Mouse (Mus musculus): Measurements from ENCODE around the gene Epha4.

DNA sequence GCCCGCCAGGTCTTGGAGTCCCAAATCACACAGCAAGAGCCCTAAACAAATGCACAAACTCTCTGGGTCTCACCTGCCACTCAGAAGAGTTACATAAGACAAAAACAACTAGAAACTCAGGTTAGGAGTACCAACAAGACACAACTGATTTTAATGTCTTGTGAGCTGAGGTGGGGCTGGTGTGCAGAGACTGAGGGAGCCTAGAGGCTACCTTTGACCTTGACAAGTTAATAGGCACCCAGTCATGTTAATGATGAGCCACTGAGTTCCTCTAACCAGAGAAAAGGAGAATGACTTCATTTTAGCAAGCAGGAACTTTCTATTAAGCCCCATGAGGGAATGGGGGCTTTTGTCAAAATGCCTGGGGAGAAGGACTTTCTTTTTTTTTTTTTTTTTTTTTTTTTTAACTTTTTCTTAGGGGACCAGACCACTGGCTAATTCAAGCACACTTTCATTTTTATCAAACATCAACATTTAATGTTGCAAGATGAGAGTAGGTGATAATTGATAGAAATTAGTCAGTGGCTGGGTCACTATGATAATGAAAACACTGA, 67.8 kb downstream of the Epha4 start:
- TF ChIP-seq POLR2A (IDR thresholded peaks at IDR 0.05; ENCODE audit: control insufficient read depth, low read depth, low read length) (no peak), CTCF (IDR thresholded peaks at IDR 0.05; ENCODE audit: control insufficient read depth, insufficient read depth, insufficient replicate concordance, low read depth, low read length) (no peak)
